Mouse (Mus musculus) kidney, postnatal 0 days (tissue): Measurements from ENCODE around the gene Fgr. TPM values are rescaled to one million over a fixed set of nuclear protein-coding genes. Genes with fewer than 3 reads are reported as not detected.

ENCODE experiments used
- ATAC-seq: fragments of 200-750 bp; cut with Nextera tagmentation; replicated peaks from 2 replicates; pipeline ENCODE4 v1.8.0; 2017; ENCODE audit warnings: low read depth, moderate number of reproducible peaks, moderate TSS enrichment, moderate library complexity; ENCODE audit not compliant: low FRiP score
- DNase-seq: peaks from one replicate; pipeline ENCODE4 v3.0.0-alpha.2; 2016; ENCODE audit warnings: low spot score
- H3K27ac ChIP-seq: fragments of 300-500 bp; sonication (generic); 2 replicates; pipeline ENCODE4 v1.5.1; 2014; ENCODE audit warnings: mild to moderate bottlenecking
- H3K27me3 ChIP-seq: fragments of 300-500 bp; sonication (generic); 2 replicates; pipeline ENCODE4 v1.6.1; 2014; ENCODE audit warnings: low read length, mixed read lengths; ENCODE audit not compliant: insufficient read depth
- H3K36me3 ChIP-seq: fragments of 300-500 bp; sonication (generic); 2 replicates; pipeline ENCODE4 v1.6.1; 2014; ENCODE audit warnings: low read length, mixed read lengths; ENCODE audit not compliant: insufficient read depth
- H3K4me1 ChIP-seq: fragments of 300-500 bp; sonication (generic); replicated peaks from 2 replicates; pipeline ENCODE4 v1.6.1; 2014; ENCODE audit warnings: antibody characterized with exemption, low read length, mixed read lengths; ENCODE audit not compliant: insufficient read depth
- H3K4me2 ChIP-seq: fragments of 300-500 bp; sonication (generic); 2 replicates; pipeline ENCODE4 v1.6.1; 2014; ENCODE audit warnings: mild to moderate bottlenecking, low read length, moderate library complexity, mixed read lengths
- H3K4me3 ChIP-seq: fragments of 300-500 bp; sonication (generic); replicated peaks from 2 replicates; pipeline ENCODE4 v1.5.1; 2014; ENCODE audit warnings: low read depth, low read length
- H3K9ac ChIP-seq: fragments of 300-500 bp; sonication (generic); 2 replicates; pipeline ENCODE4 v1.6.1; 2014; ENCODE audit warnings: low read depth, low read length
- H3K9me3 ChIP-seq: fragments of 300-500 bp; sonication (generic); replicated peaks from 2 replicates; pipeline ENCODE4 v1.6.1; 2016; ENCODE audit warnings: low read length, inconsistent platforms, mixed read lengths
- CTCF ChIP-seq: IDR thresholded peaks from 2 replicates; pipeline ENCODE4 v1.5.1; 2016; ENCODE audit warnings: antibody characterized with exemption, low read depth, mild to moderate bottlenecking, moderate library complexity
- WGBS: fragments of 180-500 bp; shearing (Covaris S2); extraction: QIAGEN DNeasy Blood & Tissue Kit; methylation state at CpG from one replicate; pipeline ENCODE4 v1.1.7; 2014; 5-methylcytosine and 5-hydroxymethylcytosine counted together
- polyA plus RNA-seq: library from polyadenylated mRNA; unstranded; fragments of >200 nt; fragmentation: Nextera tagmentation; extraction: Ambion mirVana; gene quantifications from 2 replicates; pipeline ENCODE4 v1.2.1, GENCODE M21; 2015

The Fgr gene
- polyA plus RNA-seq, 1 experiment from 2014 or later, result 0.51 TPM

GRCm38 (mm10) chr4:133013266-133013891 lies 39.5 kb downstream of the Fgr start:
- Histone ChIP-seq H3K27me3 (no peaks in the 10 kb centered on the region), H3K36me3 (no peaks in the 10 kb centered on the region), H3K4me3 (peak overlapping the region; percentile 70), H3K4me2 (peak overlapping the region; percentile 76), H3K9me3 (no peaks in the 10 kb centered on the region), H3K27ac (peak overlapping the region; percentile 95), H3K4me1 (peaks cover 44% of the 10 kb centered on the region), H3K9ac (peak overlapping the region; percentile 93)
- DNase-seq, result peak; percentile 79
- no peak for TF ChIP-seq CTCF
- ATAC-seq, result peak; percentile 40
- WGBS, result 3% methylated on average over 17 of the region's 18 CpGs

GRCm38 (mm10) chr4:133014088-133014487 lies 40.2 kb downstream of the Fgr start:
- H3K27ac ChIP-seq, result peak overlapping the region; percentile 95
- H3K4me1 ChIP-seq, result peaks cover 44% of the 10 kb centered on the region
- H3K4me2 ChIP-seq, result peak overlapping the region; percentile 76
- H3K9me3 ChIP-seq, result no peaks in the 10 kb centered on the region
- ATAC-seq (no peak), DNase-seq (no peak)
- no peaks in the 10 kb centered on the region for H3K27me3 ChIP-seq
- no peaks in the 10 kb centered on the region; the same call in 1 of the 2 replicates for H3K36me3 ChIP-seq
- no peak overlapping the region; the same call in 1 of the 2 replicates for H3K4me3 ChIP-seq
- no peak overlapping the region for H3K9ac ChIP-seq
- TF ChIP-seq CTCF, result no peak
- 24% methylated on average over 5 of the region's 5 CpGs for WGBS

GRCm38 (mm10) chr4:133014896-133015709 lies 41.2 kb downstream of the Fgr start:
- Histone ChIP-seq H3K4me1 (peaks cover 48% of the 10 kb centered on the region), H3K27me3 (no peaks in the 10 kb centered on the region), H3K36me3 (peaks cover 4% of the 10 kb centered on the region; the same call in 1 of the 2 replicates), H3K4me3 (no peak overlapping the region), H3K9ac (no peak overlapping the region), H3K27ac (peak overlapping the region; percentile 25; the same call in 1 of the 2 replicates), H3K9me3 (no peaks in the 10 kb centered on the region), H3K4me2 (peak overlapping the region; percentile 8)
- no peak for ATAC-seq
- 40% methylated on average over 10 of the region's 10 CpGs for WGBS
- no peak for TF ChIP-seq CTCF
- DNase-seq, result no peak

GRCm38 (mm10) chr4:133015710-133016651 lies 42.1 kb downstream of the Fgr start:
- ATAC-seq (no peak), DNase-seq (no peak)
- Histone ChIP-seq H3K36me3 (peaks cover 4% of the 10 kb centered on the region; the same call in 1 of the 2 replicates), H3K9me3 (no peaks in the 10 kb centered on the region), H3K4me2 (peak overlapping the region; percentile 26; the same call in 1 of the 2 replicates), H3K27ac (peak overlapping the region; percentile 58), H3K27me3 (no peaks in the 10 kb centered on the region), H3K9ac (peak overlapping the region; percentile 24; the same call in 1 of the 2 replicates), H3K4me3 (no peak overlapping the region), H3K4me1 (peaks cover 56% of the 10 kb centered on the region)
- WGBS, result 19% methylated on average over 8 of the region's 9 CpGs
- peak; percentile 44; the same call in 1 of the 2 replicates for TF ChIP-seq CTCF

- Histone ChIP-seq H3K9ac (peak overlapping the region; percentile 24; the same call in 1 of the 2 replicates), H3K27ac (peak overlapping the region; percentile 58), H3K4me2 (peak overlapping the region; percentile 26; the same call in 1 of the 2 replicates), H3K4me1 (peaks cover 64% of the 10 kb centered on the region), H3K27me3 (no peaks in the 10 kb centered on the region), H3K36me3 (peaks cover 4% of the 10 kb centered on the region; the same call in 1 of the 2 replicates), H3K9me3 (no peaks in the 10 kb centered on the region), H3K4me3 (no peak overlapping the region)
- TF ChIP-seq CTCF, result peak; percentile 22; the same call in 1 of the 2 replicates
- 25% methylated on average over 4 of the region's 4 CpGs for WGBS
- DNase-seq (peak; percentile 83), ATAC-seq (no peak)
These were observed 43.0 kb downstream of the Fgr start for GRCm38 (mm10) chr4:133016677-133017415.
